Mouse (Mus musculus): ENCODE data around the gene Sppl2b.
"Not testable (repeated sequence)": the region's sequence is repeated elsewhere in the genome, so short reads cannot be mapped to it uniquely, and the experiment has no call there.

Sppl2b gene

GRCm38 (mm10) chr10:80854913-80855748 lies at the start of gene Sppl2b, which contains the start of gene Lsm7:
Sppl2b (plus strand) TSS chr10:80855275.
Lsm7 (minus strand) TSS chr10:80855209.
- DNase-seq = peak; percentile 99

- no peak for DNase-seq
Observed at GRCm38 (mm10) chr10:80805322-80805721, 49.8 kb upstream of the Sppl2b start.

- peak; percentile 73 for DNase-seq
Observed at GRCm38 (mm10) chr10:80805925-80806324, 49.1 kb upstream of the Sppl2b start.

- DNase-seq = no peak
Observed at GRCm38 (mm10) chr10:80806341-80807056, 48.6 kb upstream of the Sppl2b start.

GRCm38 (mm10) chr10:80807057-80807627 lies 47.9 kb upstream of the Sppl2b start:
- DNase-seq = peak; percentile 40

GRCm38 (mm10) chr10:80808099-80808984 lies 46.7 kb upstream of the Sppl2b start:
- no peak for DNase-seq

GRCm38 (mm10) chr10:80808985-80809632 lies 46.0 kb upstream of the Sppl2b start:
- DNase-seq = no peak

- DNase-seq = no peak
Observed at GRCm38 (mm10) chr10:80810084-80810483, 45.0 kb upstream of the Sppl2b start.

- DNase-seq = no peak
Observed at GRCm38 (mm10) chr10:80812391-80813041, 42.6 kb upstream of the Sppl2b start.

- no peak for DNase-seq
Observed at GRCm38 (mm10) chr10:80813366-80813765, 41.7 kb upstream of the Sppl2b start, which contains the start of gene Jsrp1. Jsrp1 (minus strand) TSS chr10:80813498.

- no peak for DNase-seq
Observed at GRCm38 (mm10) chr10:80814800-80815199, 40.3 kb upstream of the Sppl2b start.

GRCm38 (mm10) chr10:80816303-80816702 lies 38.8 kb upstream of the Sppl2b start:
- not testable (repeated sequence) for DNase-seq

GRCm38 (mm10) chr10:80817164-80817563 lies 37.9 kb upstream of the Sppl2b start:
- no peak for DNase-seq

GRCm38 (mm10) chr10:80817955-80818354 lies 37.1 kb upstream of the Sppl2b start:
- DNase-seq = not testable (repeated sequence)

- DNase-seq = no peak
Observed at GRCm38 (mm10) chr10:80818599-80819281, 36.3 kb upstream of the Sppl2b start.

GRCm38 (mm10) chr10:80819406-80819805 lies 35.7 kb upstream of the Sppl2b start:
- DNase-seq = no peak

GRCm38 (mm10) chr10:80821991-80822390 lies 33.1 kb upstream of the Sppl2b start:
- peak; percentile 45 for DNase-seq

GRCm38 (mm10) chr10:80822528-80822927 lies 32.5 kb upstream of the Sppl2b start:
- DNase-seq = no peak

GRCm38 (mm10) chr10:80823316-80823715 lies 31.8 kb upstream of the Sppl2b start:
- no peak for DNase-seq

GRCm38 (mm10) chr10:80823847-80824643 lies 31.0 kb upstream of the Sppl2b start:
- peak; percentile 53 for DNase-seq

All from thymus, postnatal 25 days (tissue).